Mouse (Mus musculus) MEL (cell line): Measurements from ENCODE around the gene Slc17a5. TPM values are rescaled to one million over a fixed set of nuclear protein-coding genes. Genes with fewer than 3 reads are reported as not detected.

Experiments
- DNase-seq: peaks from one replicate; pipeline ENCODE4 v3.0.0; 2011; ENCODE audit warnings: low read depth, low spot score
- H3K27ac ChIP-seq: 2 replicates; pipeline ENCODE4 v1.5.1; 2012; ENCODE audit warnings: low read depth, mild to moderate bottlenecking, control low read depth, low read length, moderate library complexity; ENCODE audit not compliant: control insufficient read depth
- H3K27me3 ChIP-seq, 2 experiments: fragments of 150-350 bp in 1 of 2; sonication (generic) in 1 of 2; 2 replicates each; pipeline ENCODE4 v1.6.1; 2012; ENCODE audit warnings: low read length in 2 of 2, mild to moderate bottlenecking in 2 of 2, improper control_type of control experiment in 1 of 2, moderate library complexity in 1 of 2; ENCODE audit not compliant: insufficient read depth in 2 of 2, control insufficient read depth in 1 of 2
- H3K36me3 ChIP-seq, 2 experiments: 2 replicates each; pipeline ENCODE4 v1.6.1; 2012 to 2014; ENCODE audit warnings: low read length in 2 of 2, improper control_type of control experiment in 1 of 2, inconsistent platforms in 1 of 2, mild to moderate bottlenecking in 1 of 2; ENCODE audit not compliant: insufficient read depth in 2 of 2, control insufficient read depth in 1 of 2
- H3K4me1 ChIP-seq, 2 experiments: fragments of 150-350 bp in 1 of 2; sonication (generic) in 1 of 2; 2 replicates each; pipeline ENCODE4 v1.6.1; 2012; ENCODE audit warnings: low read length in 2 of 2, improper control_type of control experiment in 1 of 2, mild to moderate bottlenecking in 1 of 2; ENCODE audit not compliant: insufficient read depth in 2 of 2, control insufficient read depth in 1 of 2
- H3K4me3 ChIP-seq, 2 experiments: fragments of 150-350 bp in 1 of 2; sonication (generic) in 1 of 2; 2 replicates each; pipeline ENCODE4 v1.5.1; 2012; ENCODE audit warnings: low read depth in 2 of 2, low read length in 2 of 2, mild to moderate bottlenecking in 2 of 2, moderate library complexity in 2 of 2, control low read depth in 1 of 2, improper control_type of control experiment in 1 of 2; ENCODE audit not compliant: control insufficient read depth in 1 of 2, insufficient read depth in 1 of 2
- H3K79me2 ChIP-seq: 2 replicates; pipeline ENCODE4 v1.6.1; 2012; ENCODE audit warnings: mild to moderate bottlenecking, low read length, moderate library complexity; ENCODE audit not compliant: control insufficient read depth, poor library complexity, insufficient read depth
- H3K9ac ChIP-seq: 2 replicates; pipeline ENCODE4 v1.6.1; 2012; ENCODE audit warnings: low read depth, mild to moderate bottlenecking, control low read depth, low read length, moderate library complexity; ENCODE audit not compliant: control insufficient read depth, poor library complexity, severe bottlenecking
- H3K9me3 ChIP-seq: fragments of 150-350 bp; sonication (generic); replicated peaks from 2 replicates; pipeline ENCODE4 v1.6.1; 2012; ENCODE audit warnings: mild to moderate bottlenecking, low read length, improper control_type of control experiment, moderate library complexity; ENCODE audit not compliant: insufficient read depth
- BHLHE40 ChIP-seq: IDR thresholded peaks from 2 replicates; pipeline ENCODE4 v1.6.1; 2012; ENCODE audit warnings: low read depth, mild to moderate bottlenecking, inconsistent platforms, low read length, improper control_type of control experiment, borderline replicate concordance
- CTCF ChIP-seq, 3 experiments: IDR thresholded peaks in 2 of 3; conservative IDR thresholded peaks in 1 of 3; 2 replicates each; pipeline ENCODE4 v1.5.1; 2011 to 2012; ENCODE audit warnings: low read length in 3 of 3, low read depth in 2 of 3, mild to moderate bottlenecking in 2 of 3, improper control_type of control experiment in 1 of 3, inconsistent platforms in 1 of 3, mixed read lengths in 1 of 3, moderate library complexity in 1 of 3; ENCODE audit not compliant: control insufficient read depth in 1 of 3, insufficient read depth in 1 of 3, poor library complexity in 1 of 3, severe bottlenecking in 1 of 3
- E2F4 ChIP-seq: IDR thresholded peaks from 2 replicates; pipeline ENCODE4 v1.6.1; 2011; ENCODE audit warnings: low read depth, low read length, improper control_type of control experiment, borderline replicate concordance
- EP300 ChIP-seq, 2 experiments: IDR thresholded peaks; 2 replicates each; pipeline ENCODE4 v1.6.1; 2011; ENCODE audit warnings: improper control_type of control experiment in 2 of 2, low read length in 2 of 2, low read depth in 1 of 2, mild to moderate bottlenecking in 1 of 2
- ETS1 ChIP-seq: IDR thresholded peaks from 2 replicates; pipeline ENCODE4 v1.6.1; 2012; ENCODE audit warnings: low read depth, mild to moderate bottlenecking, inconsistent platforms, low read length, improper control_type of control experiment, moderate library complexity
- GATA1 ChIP-seq: IDR thresholded peaks from 2 replicates; pipeline ENCODE4 v1.6.1; 2011; ENCODE audit warnings: low read depth, low read length, improper control_type of control experiment
- HCFC1 ChIP-seq: IDR thresholded peaks from 2 replicates; pipeline ENCODE4 v1.6.1; 2012; ENCODE audit warnings: low read depth, mild to moderate bottlenecking, inconsistent platforms, low read length, improper control_type of control experiment, moderate library complexity
- JUND ChIP-seq: IDR thresholded peaks from 2 replicates; pipeline ENCODE4 v1.6.1; 2011; ENCODE audit warnings: low read depth, mild to moderate bottlenecking, improper control_type of control experiment, low read length
- KAT2A ChIP-seq: conservative IDR thresholded peaks from 2 replicates; pipeline ENCODE4 v1.6.1; 2012; ENCODE audit warnings: low read depth, low read length, improper control_type of control experiment, inconsistent platforms
- MAX ChIP-seq: IDR thresholded peaks from 2 replicates; pipeline ENCODE4 v1.6.1; 2011; ENCODE audit warnings: low read length, improper control_type of control experiment
- MAZ ChIP-seq: IDR thresholded peaks from 2 replicates; pipeline ENCODE4 v1.6.1; 2012; ENCODE audit warnings: low read depth, mild to moderate bottlenecking, inconsistent platforms, low read length, improper control_type of control experiment
- MEF2A ChIP-seq: IDR thresholded peaks from 2 replicates; pipeline ENCODE4 v1.6.1; 2014; ENCODE audit warnings: low read depth, mild to moderate bottlenecking, inconsistent platforms, low read length, improper control_type of control experiment; ENCODE audit not compliant: poor library complexity, insufficient replicate concordance, severe bottlenecking; ENCODE audit errors: extremely low read depth
- MXI1 ChIP-seq: IDR thresholded peaks from 2 replicates; pipeline ENCODE4 v1.6.1; 2011; ENCODE audit warnings: mild to moderate bottlenecking, low read depth, low read length, improper control_type of control experiment
- MYB ChIP-seq: IDR thresholded peaks from 2 replicates; pipeline ENCODE4 v1.6.1; 2011; ENCODE audit warnings: mild to moderate bottlenecking, low read depth, low read length, improper control_type of control experiment
- MYC ChIP-seq: IDR thresholded peaks from 2 replicates; pipeline ENCODE4 v1.6.1; 2011; ENCODE audit warnings: low read depth, mild to moderate bottlenecking, low read length, improper control_type of control experiment, moderate library complexity
- NELFE ChIP-seq: IDR thresholded peaks from 2 replicates; pipeline ENCODE4 v1.6.1; 2011; ENCODE audit warnings: low read depth, low read length, improper control_type of control experiment
- NRF1 ChIP-seq: IDR thresholded peaks from 2 replicates; pipeline ENCODE4 v1.6.1; 2014; ENCODE audit warnings: low read depth, mild to moderate bottlenecking, inconsistent platforms, low read length, improper control_type of control experiment, moderate library complexity; ENCODE audit not compliant: poor library complexity, insufficient read depth, severe bottlenecking
- POLR2A ChIP-seq, 2 experiments: IDR thresholded peaks; 2 replicates each; pipeline ENCODE4 v1.6.1; 2011 to 2012; ENCODE audit warnings: low read length in 2 of 2, mild to moderate bottlenecking in 2 of 2, control low read depth in 1 of 2, improper control_type of control experiment in 1 of 2, low read depth in 1 of 2, moderate library complexity in 1 of 2; ENCODE audit not compliant: control insufficient read depth in 1 of 2, insufficient read depth in 1 of 2, poor library complexity in 1 of 2
- POLR2AphosphoS5 ChIP-seq: IDR thresholded peaks from 2 replicates; pipeline ENCODE4 v1.6.1; 2012; ENCODE audit warnings: low read depth, borderline replicate concordance, mild to moderate bottlenecking, inconsistent platforms, low read length, moderate library complexity, mixed read lengths
- RAD21 ChIP-seq: IDR thresholded peaks from 2 replicates; pipeline ENCODE4 v1.6.1; 2011; ENCODE audit warnings: mild to moderate bottlenecking, low read depth, low read length, improper control_type of control experiment
- RCOR1 ChIP-seq: IDR thresholded peaks from 2 replicates; pipeline ENCODE4 v1.6.1; 2012; ENCODE audit warnings: low read depth, mild to moderate bottlenecking, inconsistent platforms, low read length, improper control_type of control experiment
- SIN3A ChIP-seq: IDR thresholded peaks from 2 replicates; pipeline ENCODE4 v1.6.1; 2012; ENCODE audit warnings: low read length, improper control_type of control experiment, inconsistent platforms
- SMC3 ChIP-seq: IDR thresholded peaks from 2 replicates; pipeline ENCODE4 v1.6.1; 2011; ENCODE audit warnings: low read depth, low read length, improper control_type of control experiment
- TAL1 ChIP-seq: IDR thresholded peaks from 2 replicates; pipeline ENCODE4 v1.6.1; 2012; ENCODE audit warnings: mild to moderate bottlenecking, inconsistent platforms, low read length, moderate library complexity, mixed read lengths
- TBP ChIP-seq: IDR thresholded peaks from 2 replicates; pipeline ENCODE4 v1.8.0; 2011; ENCODE audit warnings: low read depth, low read length, improper control_type of control experiment
- TCF12 ChIP-seq: IDR thresholded peaks from 2 replicates; pipeline ENCODE4 v1.6.1; 2014; ENCODE audit warnings: low read depth, mild to moderate bottlenecking, inconsistent platforms, low read length, improper control_type of control experiment, moderate library complexity
- USF1 ChIP-seq: IDR thresholded peaks from 2 replicates; pipeline ENCODE4 v1.6.1; 2014; ENCODE audit warnings: low read depth, mild to moderate bottlenecking, inconsistent platforms, low read length, improper control_type of control experiment, moderate library complexity
- USF2 ChIP-seq, 2 experiments: IDR thresholded peaks; 2 replicates each; pipeline ENCODE4 v1.6.1; 2011 to 2012; ENCODE audit warnings: improper control_type of control experiment in 2 of 2, low read length in 2 of 2, borderline replicate concordance in 1 of 2, inconsistent platforms in 1 of 2, low read depth in 1 of 2, mild to moderate bottlenecking in 1 of 2; ENCODE audit not compliant: insufficient read depth in 1 of 2
- ZC3H11A ChIP-seq: IDR thresholded peaks from 2 replicates; pipeline ENCODE4 v1.6.1; 2012; ENCODE audit warnings: low read depth, mild to moderate bottlenecking, inconsistent platforms, low read length, improper control_type of control experiment
- ZKSCAN1 ChIP-seq: IDR thresholded peaks from 2 replicates; pipeline ENCODE4 v1.6.1; 2012; ENCODE audit warnings: low read depth, mild to moderate bottlenecking, inconsistent platforms, low read length, improper control_type of control experiment, moderate library complexity
- ZMIZ1 ChIP-seq: IDR thresholded peaks from 2 replicates; pipeline ENCODE4 v1.6.1; 2012; ENCODE audit warnings: low read depth, mild to moderate bottlenecking, inconsistent platforms, low read length, improper control_type of control experiment, moderate library complexity
- ZNF384 ChIP-seq: IDR thresholded peaks from 2 replicates; pipeline ENCODE4 v1.6.1; 2012; ENCODE audit warnings: low read depth, mild to moderate bottlenecking, inconsistent platforms, low read length, improper control_type of control experiment
- polyA plus RNA-seq, 2 experiments: library from polyadenylated mRNA; stranded (reverse) in 1 of 2; unstranded in 1 of 2; fragments of >175 nt in 1 of 2; fragments of >200 nt in 1 of 2; gene quantifications; 2 replicates each; pipeline versions ENCODE4 v1.2.1 to v1.2.4; 2012; ENCODE audit warnings: low replicate concordance in 2 of 2, low read depth in 1 of 2; ENCODE audit not compliant: insufficient read length in 2 of 2, insufficient read depth in 1 of 2, missing spikeins in 1 of 2
- total RNA-seq: library from RNA; depleted of rRNA; stranded (reverse); fragments of 300-350 nt; gene quantifications from 2 replicates; pipeline ENCODE4 v1.2.3, GENCODE M21; 2012

The Slc17a5 gene
- total and polyA plus RNA-seq, 3 experiments: 3.5 to 4.1 TPM; not detected in 1

DNA sequence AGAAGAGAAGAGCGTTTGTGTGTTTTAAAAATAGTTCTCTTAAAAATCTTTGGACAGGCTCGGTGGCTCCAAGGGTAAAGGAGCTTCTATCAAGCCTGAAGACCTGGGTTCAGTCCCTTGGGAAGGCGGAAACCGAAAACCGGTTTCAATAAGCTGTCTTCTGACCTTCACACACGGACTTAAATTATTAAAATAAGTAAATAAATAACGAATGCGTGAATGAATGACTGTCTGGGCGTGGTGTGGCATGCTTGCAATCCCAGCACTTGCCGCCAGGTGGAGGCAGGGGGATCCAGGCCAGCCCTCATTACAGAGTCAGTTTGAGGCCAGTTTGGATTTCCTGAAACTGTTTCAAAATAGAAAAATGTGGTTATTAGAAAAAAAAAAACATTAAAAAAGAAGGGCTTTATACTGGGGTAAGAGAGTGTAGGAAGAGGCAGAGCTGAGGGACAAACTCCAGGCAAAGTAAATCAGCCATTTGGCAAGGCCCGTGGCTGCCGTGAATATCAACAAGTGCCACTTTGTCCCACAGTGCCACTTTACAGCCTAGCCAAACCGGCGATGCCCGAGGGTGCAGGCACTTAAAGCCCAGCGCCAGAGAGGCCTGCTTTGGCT, 60.0 kb downstream of the Slc17a5 start:
- DNase-seq: peak; percentile 88
- no peaks in the 10 kb centered on the region; the same call in 1 of the 2 replicates for H3K79me2 ChIP-seq

GRCm38 (mm10) chr9:78527301-78527761, 60.5 kb downstream of the Slc17a5 start:
- Histone ChIP-seq H3K36me3 (peaks cover 0 to 11% of the 10 kb centered on the region in 2 experiments; a peak in 2 of 4 replicates), H3K4me1 (peaks cover 2 to 10% of the 10 kb centered on the region in 2 experiments; a peak in 3 of 4 replicates), H3K9ac (peak overlapping the region; percentile 66), H3K9me3 (no peaks in the 10 kb centered on the region), H3K27me3 (no peaks in the 10 kb centered on the region), H3K4me3 (peak overlapping the region; percentile 63 to 69), H3K79me2 (no peaks in the 10 kb centered on the region; the same call in 1 of the 2 replicates), H3K27ac (peak overlapping the region; percentile 68)
- DNase-seq: peak; percentile 92
- TF ChIP-seq USF1 (peak; percentile 73; the same call in 1 of the 2 replicates), E2F4 (no peak), MXI1 (peak; percentile 99), HCFC1 (no peak), KAT2A (no peak), MYC (peak; percentile 93), EP300 (IDR thresholded peaks at IDR 0.05; ENCODE audit: low read depth in 1 of 2, low read length in 2 of 2) (peak; percentile 24 to 32; a peak in 2 of 4 replicates), MAX (peak; percentile 96), RAD21 (peak; percentile 56), CTCF (IDR thresholded peaks at IDR 0.05 in 2 of 3, conservative IDR thresholded peaks at IDR 0.05 in 1 of 3; ENCODE audit: control insufficient read depth in 1 of 3, insufficient read depth in 1 of 3, low read depth in 2 of 3, low read length in 3 of 3, poor library complexity in 1 of 3, severe bottlenecking in 1 of 3) (peak; percentile 67 to 73 (median 71)), BHLHE40 (peak; percentile 90), JUND (peak; percentile 72; the same call in 1 of the 2 replicates), POLR2AphosphoS5 (no peak), GATA1 (0 out of 2 replicates have a peak, but pooled peaks have one; percentile 16), NRF1 (no peak), MYB (no peak), MAZ (peak; percentile 24; the same call in 1 of the 2 replicates), TCF12 (peak; percentile 24; the same call in 1 of the 2 replicates)

More for the DNA sequence above, 60.0 kb downstream of the Slc17a5 start:
- Histone ChIP-seq H3K27me3 (no peaks in the 10 kb centered on the region), H3K9me3 (no peaks in the 10 kb centered on the region), H3K27ac (peak overlapping the region; percentile 68), H3K36me3 (peaks cover 0 to 11% of the 10 kb centered on the region in 2 experiments; a peak in 2 of 4 replicates), H3K4me1 (peaks cover 2 to 10% of the 10 kb centered on the region in 2 experiments; a peak in 3 of 4 replicates), H3K9ac (peak overlapping the region; percentile 67), H3K4me3 (peak overlapping the region; percentile 63 to 73)
- TF ChIP-seq E2F4 (no peak), BHLHE40 (0 out of 2 replicates have a peak, but pooled peaks have one; percentile 24), USF2 (IDR thresholded peaks at IDR 0.05; ENCODE audit: borderline replicate concordance in 1 of 2, insufficient read depth in 1 of 2, low read depth in 1 of 2, low read length in 2 of 2) (no peak), JUND (no peak), ZKSCAN1 (no peak), EP300 (IDR thresholded peaks at IDR 0.05; ENCODE audit: low read depth in 1 of 2, low read length in 2 of 2) (no peak), TAL1 (no peak), RCOR1 (no peak), ZC3H11A (0 out of 2 replicates have a peak, but pooled peaks have one; percentile 4), GATA1 (no peak), KAT2A (no peak), MYC (peak; percentile 27; the same call in 1 of the 2 replicates), TBP (0 out of 2 replicates have a peak, but pooled peaks have one; percentile 38), CTCF (IDR thresholded peaks at IDR 0.05 in 2 of 3, conservative IDR thresholded peaks at IDR 0.05 in 1 of 3; ENCODE audit: control insufficient read depth in 1 of 3, insufficient read depth in 1 of 3, low read depth in 2 of 3, low read length in 3 of 3, poor library complexity in 1 of 3, severe bottlenecking in 1 of 3) (peak; percentile 75 to 83 (median 79)), RAD21 (peak; percentile 35), MAZ (0 out of 2 replicates have a peak, but pooled peaks have one; percentile 30), ZNF384 (peak; percentile 29; the same call in 1 of the 2 replicates), MEF2A (no peak), SIN3A (peak; percentile 13; the same call in 1 of the 2 replicates), POLR2A (IDR thresholded peaks at IDR 0.05; ENCODE audit: control insufficient read depth in 1 of 2, insufficient read depth in 1 of 2, low read depth in 1 of 2, low read length in 2 of 2, poor library complexity in 1 of 2) (peak in 1 of 2 experiments; percentile 48; a peak in 1 of 4 replicates), MYB (no peak), ETS1 (0 out of 2 replicates have a peak, but pooled peaks have one; percentile 42), ZMIZ1 (no peak), SMC3 (peak; percentile 57), NELFE (peak; percentile 25; the same call in 1 of the 2 replicates), POLR2AphosphoS5 (no peak)
